Comparison of ENCODE assay signal across 15 mouse cellular contexts in genomic region chr12:33201491-33202210, GRCm38 (mm10). TPM values are rescaled to one million over a fixed set of nuclear protein-coding genes. Genes with fewer than 3 reads are reported as not detected.
DNase-seq lines count a peak whose midpoint lies in the region; ATAC-seq lines count a peak whose summit lies in the region.
"Had no signal": no experiment of that assay in that cellular context is flagged by ENCODE, and none has a peak within 500 bp of the region (broad histone marks: within the 10 kb centered on the region; RNA-seq: fewer than 3 reads in every experiment).

No protein-coding gene starts in this region.

- H3K9me3 ChIP-seq in forebrain, embryonic 16.5 days (ENCODE audit: control insufficient read depth, low read length), result peaks cover 2% of the 10 kb centered on the region; the same call in 1 of the 2 replicates
- H3K9me3 ChIP-seq in forebrain, embryonic 11.5 days (ENCODE audit: control insufficient read depth, low read length), result peaks cover 2% of the 10 kb centered on the region; the same call in 1 of the 2 replicates
- H3K9me3 ChIP-seq in midbrain, embryonic 11.5 days (ENCODE audit: control insufficient read depth, low read length), result no peaks in the 10 kb centered on the region; the same call in 1 of the 2 replicates
- H3K9me3 ChIP-seq in midbrain, embryonic 16.5 days (replicated peaks; ENCODE audit: control insufficient read depth, low read length, poor library complexity, severe bottlenecking), result no peaks in the 10 kb centered on the region

- whole genome bisulfite sequencing in forebrain, embryonic 16.5 days, result 74% methylated on average over 7 of the region's 7 CpGs
- WGBS in forebrain, embryonic 11.5 days, result 76% methylated on average over 7 of the region's 7 CpGs
- 61% methylated on average over 7 of the region's 7 CpGs for WGBS in midbrain, embryonic 11.5 days
- 69% methylated on average over 7 of the region's 7 CpGs for WGBS in midbrain, embryonic 16.5 days

- H3K4me1 ChIP-seq in forebrain, embryonic 16.5 days (replicated peaks; ENCODE audit: control insufficient read depth, insufficient read depth, low read length), result peaks cover 9% of the 10 kb centered on the region; the same call in 1 of the 2 replicates
- no peaks in the 10 kb centered on the region for H3K4me1 ChIP-seq in forebrain, embryonic 11.5 days (replicated peaks; ENCODE audit: control insufficient read depth, insufficient read depth, low read length)
- peaks cover 14% of the 10 kb centered on the region for H3K4me1 ChIP-seq in midbrain, embryonic 11.5 days (ENCODE audit: control insufficient read depth, insufficient read depth, low read length)
- H3K4me1 ChIP-seq in midbrain, embryonic 16.5 days (ENCODE audit: control insufficient read depth, insufficient read depth, low read length), result 0 out of 2 replicates have a peak, but pooled peaks cover 6% of the 10 kb centered on the region

- H3K27me3 ChIP-seq in forebrain, embryonic 16.5 days (replicated peaks; ENCODE audit: control insufficient read depth, insufficient read depth, low read length), result no peaks in the 10 kb centered on the region
- H3K27me3 ChIP-seq in forebrain, embryonic 11.5 days (ENCODE audit: control insufficient read depth, insufficient read depth, low read length), result no peaks in the 10 kb centered on the region
- H3K27me3 ChIP-seq in midbrain, embryonic 11.5 days (ENCODE audit: control insufficient read depth, insufficient read depth, low read length), result no peaks in the 10 kb centered on the region
- no peaks in the 10 kb centered on the region for H3K27me3 ChIP-seq in midbrain, embryonic 16.5 days (ENCODE audit: control insufficient read depth, insufficient read depth, low read depth, low read length)

- no peaks in the 10 kb centered on the region for H3K36me3 ChIP-seq in forebrain, embryonic 16.5 days (ENCODE audit: control insufficient read depth, insufficient read depth)
- no peaks in the 10 kb centered on the region for H3K36me3 ChIP-seq in forebrain, embryonic 11.5 days (ENCODE audit: control insufficient read depth, insufficient read depth, low read length)
- no peaks in the 10 kb centered on the region; the same call in 1 of the 2 replicates for H3K36me3 ChIP-seq in midbrain, embryonic 11.5 days (ENCODE audit: control insufficient read depth, insufficient read depth, low read length)
- H3K36me3 ChIP-seq in midbrain, embryonic 16.5 days (ENCODE audit: control insufficient read depth, insufficient read depth, low read length), result no peaks in the 10 kb centered on the region

- peak; percentile 17; the same call in 1 of the 2 replicates for ATAC-seq in forebrain, embryonic 16.5 days
- no peak for ATAC-seq in forebrain, embryonic 11.5 days (replicated peaks; ENCODE audit: low FRiP score)
- peak; percentile 15; the same call in 1 of the 2 replicates for ATAC-seq in midbrain, embryonic 11.5 days (ENCODE audit: low FRiP score)
- no peak for ATAC-seq in midbrain, embryonic 16.5 days

- no peak overlapping the region for H3K27ac ChIP-seq in forebrain, embryonic 16.5 days (ENCODE audit: low read length)
- no peak overlapping the region for H3K27ac ChIP-seq in forebrain, embryonic 11.5 days (ENCODE audit: low read depth, low read length)
- no peak overlapping the region for H3K27ac ChIP-seq in midbrain, embryonic 11.5 days (ENCODE audit: low read depth, low read length)
- no peak overlapping the region for H3K27ac ChIP-seq in midbrain, embryonic 16.5 days (ENCODE audit: low read length)

- H3K4me3 ChIP-seq in forebrain, embryonic 16.5 days (replicated peaks; ENCODE audit: low read length), result no peak overlapping the region
- H3K4me3 ChIP-seq in forebrain, embryonic 11.5 days (ENCODE audit: low read depth, low read length), result no peak overlapping the region
- no peak overlapping the region for H3K4me3 ChIP-seq in midbrain, embryonic 11.5 days (ENCODE audit: low read depth, low read length)
- no peak overlapping the region for H3K4me3 ChIP-seq in midbrain, embryonic 16.5 days (ENCODE audit: low read depth, low read length)

- no peak overlapping the region for H3K9ac ChIP-seq in forebrain, embryonic 16.5 days (replicated peaks; ENCODE audit: low read depth, low read length)
- no peak overlapping the region for H3K9ac ChIP-seq in forebrain, embryonic 11.5 days (ENCODE audit: low read length)
- no peak overlapping the region for H3K9ac ChIP-seq in midbrain, embryonic 11.5 days (ENCODE audit: low read length)
- no peak overlapping the region for H3K9ac ChIP-seq in midbrain, embryonic 16.5 days (ENCODE audit: low read depth, low read length)

- DNase-seq in forebrain, embryonic 11.5 days (ENCODE audit: low spot score), result no peak
- DNase-seq in midbrain, embryonic 11.5 days (ENCODE audit: low spot score, missing footprints), result no peak
- DNase-seq in R1 (ENCODE audit: low read depth, low spot score), result peak; percentile 89
- no peak for DNase-seq in left cerebral cortex, adult 8-10 months (ENCODE audit: low spot score in 2 of 2)
- DNase-seq in frontal cortex, adult 2 months (ENCODE audit: extremely low spot score in 1 of 2, low spot score in 1 of 2), result no peak
- DNase-seq: adrenal gland, adult 2 months; embryo, embryonic 11 days; gastrocnemius, postnatal 14 days; kidney, adult 8-10 months; kidney, postnatal 25 days; left cerebral cortex, postnatal 4 days; lung, postnatal 14 days; right cerebral cortex, postnatal 4 days had no signal

- H3K4me2 ChIP-seq in forebrain, embryonic 16.5 days (ENCODE audit: low read length), result no peak overlapping the region
- no peak overlapping the region for H3K4me2 ChIP-seq in forebrain, embryonic 11.5 days (ENCODE audit: low read depth, low read length, severe bottlenecking)
- H3K4me2 ChIP-seq in midbrain, embryonic 11.5 days, result no peak overlapping the region
- H3K4me2 ChIP-seq in midbrain, embryonic 16.5 days (ENCODE audit: low read length), result no peak overlapping the region

RNA-seq across cellular contexts. Expression of gene Atxn7l1, which starts 54.2 kb away (rescaled TPM):
- 15.3 and 19.9 TPM in 2 replicates for polyA plus RNA-seq in forebrain, embryonic 16.5 days (2015; fragmentation: Nextera tagmentation; extraction: Ambion mirVana)
- 16.0 and 16.5 TPM in 2 replicates for polyA plus RNA-seq in forebrain, embryonic 11.5 days (2014; fragmentation: Nextera tagmentation; extraction: Ambion mirVana)
- polyA plus RNA-seq in midbrain, embryonic 11.5 days (2014; fragmentation: Nextera tagmentation; extraction: Ambion mirVana), result 16.9 and 17.0 TPM in 2 replicates
- 21.3 and 25.0 TPM in 2 replicates for polyA plus RNA-seq in midbrain, embryonic 16.5 days (2015; fragmentation: Nextera tagmentation; extraction: Ambion mirVana)
- total RNA-seq in left cerebral cortex, adult 8-10 months (2022), result 10 to 100 TPM; 58.3 to 64.4 (median 61.0) TPM
- polyA plus RNA-seq in frontal cortex, adult 2 months (2012; rRNA removed), result 37.0 and 43.7 TPM in 2 replicates

Comparison
In these comparisons a context has a peak if more than half of its experiments do, and no peak if none do; other contexts are left out.
1. ATAC-seq: peak in forebrain, embryonic 16.5 days (single experiment) and midbrain, embryonic 11.5 days (single experiment); none in forebrain, embryonic 11.5 days (single experiment) and midbrain, embryonic 16.5 days (single experiment).